Mouse (Mus musculus): Measurements from ENCODE around the gene Ppp1r13l. TPM values are rescaled to one million over a fixed set of nuclear protein-coding genes. Genes with fewer than 3 reads are reported as not detected.
A peak's percentile ranks its signal among the peaks of the same experiment; 100 is the strongest.

Gene Ppp1r13l
- polyA plus RNA-seq, 1 experiment from 2014 or later = 3.0 TPM

GRCm38 (mm10) chr7:19331910-19332309 lies 27.6 kb upstream of the Ppp1r13l start:
- H3K4me3 ChIP-seq (replicated peaks; ENCODE audit: low read length) = no peak overlapping the region
- no peak for ATAC-seq
- 66% methylated on average over 2 of the region's 2 CpGs for WGBS

GRCm38 (mm10) chr7:19332709-19333352 lies 26.7 kb upstream of the Ppp1r13l start:
- WGBS = under 1% methylated on average over 52 of the region's 52 CpGs
- peak overlapping the region; percentile 93 for H3K4me2 ChIP-seq (ENCODE audit: low read length)

More at GRCm38 (mm10) chr7:19331910-19332309, 27.6 kb upstream of the Ppp1r13l start:
- Histone ChIP-seq H3K9ac (replicated peaks; ENCODE audit: low read depth, low read length) (no peak overlapping the region), H3K4me2 (ENCODE audit: low read length) (peak overlapping the region; percentile 93), H3K27me3 (replicated peaks; ENCODE audit: control insufficient read depth, insufficient read depth, low read length) (no peaks in the 10 kb centered on the region), H3K36me3 (ENCODE audit: control insufficient read depth, insufficient read depth) (no peaks in the 10 kb centered on the region), H3K9me3 (ENCODE audit: control insufficient read depth, low read length) (no peaks in the 10 kb centered on the region), H3K4me1 (replicated peaks; ENCODE audit: control insufficient read depth, insufficient read depth, low read length) (peaks cover 16% of the 10 kb centered on the region), H3K27ac (ENCODE audit: low read length) (no peak overlapping the region)

DNA sequence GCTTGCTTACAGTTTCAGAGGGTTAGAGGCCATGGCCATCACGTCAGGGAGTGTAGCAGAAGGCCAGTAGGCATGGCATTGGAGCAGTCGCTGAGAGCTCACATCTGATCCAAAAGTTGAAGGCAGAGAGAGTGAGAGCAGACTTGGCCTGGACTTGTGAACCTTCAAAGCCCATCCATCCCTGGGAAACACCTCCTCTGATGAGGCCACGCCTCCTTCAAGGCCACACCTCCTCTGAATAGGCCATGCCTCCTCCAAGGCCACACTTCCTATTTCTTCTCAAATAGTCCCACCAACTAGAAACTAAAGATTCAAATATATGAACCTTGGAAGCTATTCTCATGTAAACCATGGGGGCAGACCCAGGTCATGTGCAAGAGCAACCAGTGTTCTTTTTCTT lies 24.0 kb upstream of the Ppp1r13l start:
- no peak overlapping the region for H3K4me2 ChIP-seq (ENCODE audit: low read length)
- H3K36me3 ChIP-seq (ENCODE audit: control insufficient read depth, insufficient read depth) = no peaks in the 10 kb centered on the region
- WGBS = 43% methylated on average over 3 of the region's 3 CpGs
- no peak overlapping the region for H3K9ac ChIP-seq (replicated peaks; ENCODE audit: low read depth, low read length)
- peaks cover 9% of the 10 kb centered on the region for H3K4me1 ChIP-seq (replicated peaks; ENCODE audit: control insufficient read depth, insufficient read depth, low read length)
- no peaks in the 10 kb centered on the region for H3K27me3 ChIP-seq (replicated peaks; ENCODE audit: control insufficient read depth, insufficient read depth, low read length)
- ATAC-seq = no peak
- H3K27ac ChIP-seq (ENCODE audit: low read length) = no peak overlapping the region
- no peaks in the 10 kb centered on the region for H3K9me3 ChIP-seq (ENCODE audit: control insufficient read depth, low read length)
- no peak overlapping the region for H3K4me3 ChIP-seq (replicated peaks; ENCODE audit: low read length)

More at GRCm38 (mm10) chr7:19332709-19333352, 26.7 kb upstream of the Ppp1r13l start:
- no peaks in the 10 kb centered on the region for H3K36me3 ChIP-seq (ENCODE audit: control insufficient read depth, insufficient read depth)
- H3K27ac ChIP-seq (ENCODE audit: low read length) = peak overlapping the region; percentile 78
- H3K4me1 ChIP-seq (replicated peaks; ENCODE audit: control insufficient read depth, insufficient read depth, low read length) = peaks cover 9% of the 10 kb centered on the region
- H3K9ac ChIP-seq (replicated peaks; ENCODE audit: low read depth, low read length) = peak overlapping the region; percentile 92
- no peaks in the 10 kb centered on the region for H3K27me3 ChIP-seq (replicated peaks; ENCODE audit: control insufficient read depth, insufficient read depth, low read length)
- peak; percentile 75 for ATAC-seq
- no peaks in the 10 kb centered on the region for H3K9me3 ChIP-seq (ENCODE audit: control insufficient read depth, low read length)
- H3K4me3 ChIP-seq (replicated peaks; ENCODE audit: low read length) = peak overlapping the region; percentile 71

- Histone ChIP-seq H3K9me3 (ENCODE audit: control insufficient read depth, low read length) (no peaks in the 10 kb centered on the region), H3K9ac (replicated peaks; ENCODE audit: low read depth, low read length) (no peak overlapping the region), H3K4me1 (replicated peaks; ENCODE audit: control insufficient read depth, insufficient read depth, low read length) (peaks cover 16% of the 10 kb centered on the region), H3K4me2 (ENCODE audit: low read length) (no peak overlapping the region), H3K27me3 (replicated peaks; ENCODE audit: control insufficient read depth, insufficient read depth, low read length) (no peaks in the 10 kb centered on the region; the same call in 1 of the 2 replicates), H3K36me3 (ENCODE audit: control insufficient read depth, insufficient read depth) (no peaks in the 10 kb centered on the region), H3K4me3 (replicated peaks; ENCODE audit: low read length) (no peak overlapping the region), H3K27ac (ENCODE audit: low read length) (no peak overlapping the region)
- WGBS = 72% methylated on average over 10 of the region's 10 CpGs
- ATAC-seq = no peak
Measured at GRCm38 (mm10) chr7:19337122-19337521, 22.4 kb upstream of the Ppp1r13l start.

DNA sequence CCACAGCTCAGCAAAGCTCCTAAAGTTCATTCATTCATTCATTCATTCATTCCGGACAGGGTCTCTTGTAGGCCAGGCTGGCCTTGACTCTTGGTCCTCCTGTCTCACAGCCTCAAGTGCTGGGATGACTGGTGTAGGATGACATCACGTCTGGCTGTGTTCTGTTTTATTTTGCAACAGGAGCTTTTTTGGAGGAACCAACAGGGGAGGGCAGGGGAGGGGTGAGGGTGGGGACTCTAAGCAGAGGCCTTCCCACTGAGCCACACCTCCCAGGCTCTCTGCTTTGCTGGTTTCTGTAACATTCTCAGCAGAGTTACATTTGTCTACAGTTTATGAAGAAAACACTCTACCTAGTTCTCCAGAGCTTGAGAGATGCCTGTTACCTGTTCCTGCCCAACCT lies 21.5 kb upstream of the Ppp1r13l start:
- Histone ChIP-seq H3K27ac (ENCODE audit: low read length) (no peak overlapping the region), H3K36me3 (ENCODE audit: control insufficient read depth, insufficient read depth) (no peaks in the 10 kb centered on the region), H3K9ac (replicated peaks; ENCODE audit: low read depth, low read length) (no peak overlapping the region), H3K27me3 (replicated peaks; ENCODE audit: control insufficient read depth, insufficient read depth, low read length) (no peaks in the 10 kb centered on the region; the same call in 1 of the 2 replicates), H3K4me1 (replicated peaks; ENCODE audit: control insufficient read depth, insufficient read depth, low read length) (peaks cover 15% of the 10 kb centered on the region), H3K4me2 (ENCODE audit: low read length) (no peak overlapping the region), H3K4me3 (replicated peaks; ENCODE audit: low read length) (no peak overlapping the region), H3K9me3 (ENCODE audit: control insufficient read depth, low read length) (no peaks in the 10 kb centered on the region)
- no peak for ATAC-seq
- WGBS = 68% methylated on average over 2 of the region's 2 CpGs

DNA sequence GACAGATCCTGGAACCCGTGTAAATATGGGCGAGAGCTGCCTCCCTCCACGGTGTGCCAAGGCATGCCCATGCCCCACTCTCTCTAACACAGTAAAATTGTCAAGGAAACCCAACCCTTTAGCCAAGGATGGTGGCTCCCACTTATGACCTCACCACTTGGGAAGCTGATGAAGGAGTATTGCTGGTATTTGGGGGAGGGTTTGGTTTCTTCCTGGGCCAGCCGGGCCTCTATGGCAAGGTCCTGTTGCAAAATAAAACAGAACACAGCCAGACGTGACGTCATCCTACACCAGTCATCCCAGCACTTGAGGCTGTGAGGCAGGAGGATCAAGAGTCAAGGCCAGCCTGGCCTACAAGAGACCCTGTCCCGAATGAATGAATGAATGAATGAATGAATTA lies 21.0 kb upstream of the Ppp1r13l start:
- ATAC-seq = no peak
- Histone ChIP-seq H3K4me1 (replicated peaks; ENCODE audit: control insufficient read depth, insufficient read depth, low read length) (peaks cover 14% of the 10 kb centered on the region), H3K27me3 (replicated peaks; ENCODE audit: control insufficient read depth, insufficient read depth, low read length) (no peaks in the 10 kb centered on the region; the same call in 1 of the 2 replicates), H3K9ac (replicated peaks; ENCODE audit: low read depth, low read length) (no peak overlapping the region), H3K36me3 (ENCODE audit: control insufficient read depth, insufficient read depth) (no peaks in the 10 kb centered on the region), H3K4me2 (ENCODE audit: low read length) (no peak overlapping the region), H3K27ac (ENCODE audit: low read length) (no peak overlapping the region), H3K4me3 (replicated peaks; ENCODE audit: low read length) (no peak overlapping the region), H3K9me3 (ENCODE audit: control insufficient read depth, low read length) (no peaks in the 10 kb centered on the region)
- WGBS = 74% methylated on average over 7 of the region's 7 CpGs

GRCm38 (mm10) chr7:19341250-19341649 lies 18.3 kb upstream of the Ppp1r13l start:
- ATAC-seq = no peak
- Histone ChIP-seq H3K9ac (replicated peaks; ENCODE audit: low read depth, low read length) (no peak overlapping the region), H3K4me1 (replicated peaks; ENCODE audit: control insufficient read depth, insufficient read depth, low read length) (peaks cover 29% of the 10 kb centered on the region), H3K4me3 (replicated peaks; ENCODE audit: low read length) (no peak overlapping the region), H3K4me2 (ENCODE audit: low read length) (peak overlapping the region; percentile 98; the same call in 1 of the 2 replicates), H3K9me3 (ENCODE audit: control insufficient read depth, low read length) (no peaks in the 10 kb centered on the region), H3K27ac (ENCODE audit: low read length) (no peak overlapping the region), H3K36me3 (ENCODE audit: control insufficient read depth, insufficient read depth) (no peaks in the 10 kb centered on the region), H3K27me3 (replicated peaks; ENCODE audit: control insufficient read depth, insufficient read depth, low read length) (no peaks in the 10 kb centered on the region; the same call in 1 of the 2 replicates)
- WGBS = 29% methylated on average over 10 of the region's 10 CpGs

- Histone ChIP-seq H3K27ac (ENCODE audit: low read length) (no peak overlapping the region), H3K4me3 (replicated peaks; ENCODE audit: low read length) (peak overlapping the region; percentile 53), H3K4me2 (ENCODE audit: low read length) (peak overlapping the region; percentile 98), H3K36me3 (ENCODE audit: control insufficient read depth, insufficient read depth) (no peaks in the 10 kb centered on the region), H3K9me3 (ENCODE audit: control insufficient read depth, low read length) (no peaks in the 10 kb centered on the region), H3K9ac (replicated peaks; ENCODE audit: low read depth, low read length) (peak overlapping the region; percentile 57), H3K27me3 (replicated peaks; ENCODE audit: control insufficient read depth, insufficient read depth, low read length) (no peaks in the 10 kb centered on the region; the same call in 1 of the 2 replicates), H3K4me1 (replicated peaks; ENCODE audit: control insufficient read depth, insufficient read depth, low read length) (peaks cover 29% of the 10 kb centered on the region)
- under 1% methylated on average over 41 of the region's 41 CpGs for WGBS
- ATAC-seq = no peak
Measured at GRCm38 (mm10) chr7:19341761-19342409, 17.7 kb upstream of the Ppp1r13l start.

DNA sequence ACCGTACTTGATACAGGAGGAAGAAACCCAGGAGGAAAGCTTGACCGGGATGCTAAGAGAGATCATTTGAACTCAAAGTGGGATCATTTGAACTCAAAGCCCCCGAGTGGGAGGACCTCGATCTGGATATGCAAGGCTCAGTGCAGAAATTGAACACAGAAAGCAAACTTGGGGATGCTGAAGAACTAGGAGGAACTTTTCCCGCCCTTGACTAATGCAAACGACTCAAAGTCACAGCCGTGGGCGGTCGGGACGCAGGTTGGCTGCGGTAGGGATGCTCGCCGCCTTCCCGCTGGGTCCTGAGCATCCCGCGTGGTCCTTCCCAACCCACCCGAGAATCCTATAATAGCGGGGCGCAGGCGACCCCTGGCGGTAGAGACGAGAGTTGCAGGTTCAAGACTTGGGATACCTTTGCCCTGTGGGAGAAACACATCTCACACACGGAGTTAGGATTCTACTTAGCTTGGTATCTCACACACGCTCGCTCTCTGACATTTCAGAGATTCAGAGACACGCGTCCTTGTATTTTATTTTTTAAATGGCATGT lies 17.0 kb upstream of the Ppp1r13l start:
- Histone ChIP-seq H3K4me2 (ENCODE audit: low read length) (peak overlapping the region; percentile 98), H3K9me3 (ENCODE audit: control insufficient read depth, low read length) (no peaks in the 10 kb centered on the region), H3K4me3 (replicated peaks; ENCODE audit: low read length) (peak overlapping the region; percentile 53), H3K36me3 (ENCODE audit: control insufficient read depth, insufficient read depth) (no peaks in the 10 kb centered on the region), H3K27ac (ENCODE audit: low read length) (no peak overlapping the region), H3K9ac (replicated peaks; ENCODE audit: low read depth, low read length) (peak overlapping the region; percentile 57), H3K4me1 (replicated peaks; ENCODE audit: control insufficient read depth, insufficient read depth, low read length) (peaks cover 29% of the 10 kb centered on the region), H3K27me3 (replicated peaks; ENCODE audit: control insufficient read depth, insufficient read depth, low read length) (no peaks in the 10 kb centered on the region; the same call in 1 of the 2 replicates)
- WGBS = under 1% methylated on average over 27 of the region's 27 CpGs
- ATAC-seq = peak; percentile 11; the same call in 1 of the 2 replicates
